Mouse (Mus musculus) neutrophil, adult 65 days (primary cell): Measurements from ENCODE around the gene Olfr497. TPM values are rescaled to one million over a fixed set of nuclear protein-coding genes. Genes with fewer than 3 reads are reported as not detected.

ENCODE experiments used
- total RNA-seq: library from RNA; stranded (reverse); gene quantifications from 2 replicates; pipeline ENCODE4 v1.2.4, GENCODE M21; 2023

The Olfr497 gene
- total RNA-seq, result not detected in 2 replicates

GRCm38 (mm10) chr7:108420121-108420520 lies at the start of gene Olfr497:
Olfr497 (plus strand) TSS chr7:108420421.

DNA sequence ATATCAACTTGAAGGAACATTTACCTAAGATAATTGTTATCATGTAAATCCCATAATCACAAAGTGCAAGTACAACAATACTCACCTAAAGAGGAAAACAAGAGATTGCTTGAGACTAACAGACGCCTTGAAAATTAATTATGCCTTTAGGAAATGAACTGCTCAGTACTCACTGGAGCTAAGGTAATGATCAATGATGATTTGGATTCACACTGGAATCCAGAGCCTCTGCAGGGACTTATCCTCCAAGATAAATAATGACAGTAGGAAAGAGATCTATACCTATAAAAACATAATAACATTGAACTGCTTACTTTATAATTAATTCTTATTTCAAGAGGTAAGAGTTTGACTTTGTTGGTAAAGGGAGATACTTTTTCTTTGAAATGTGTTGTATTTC lies 27.4 kb upstream of the Olfr497 start, which contains the start of gene Olfr495:
Gene Olfr495, plus strand, starts transcription at position 301 of the 400 bp plus-strand sequence.

GRCm38 (mm10) chr7:108465026-108465425 lies 44.8 kb downstream of the Olfr497 start, which contains the start of gene Olfr498:
Olfr498 (plus strand) TSS chr7:108465326.

Other genes starting within 250 kb of the Olfr497 start
- gene Olfr486, start 247.7 kb upstream of the Olfr497 start, total RNA-seq, result not detected in 2 replicates
- not detected in 2 replicates for gene Olfr487, start 205.8 kb upstream of the Olfr497 start, total RNA-seq
- gene Olfr488, start 162.1 kb upstream of the Olfr497 start, total RNA-seq, result not detected in 2 replicates
- gene Olfr490, start 131.5 kb upstream of the Olfr497 start, total RNA-seq, result not detected in 2 replicates
- not detected in 2 replicates for gene Olfr491, start 107.0 kb upstream of the Olfr497 start, total RNA-seq
- not detected in 2 replicates for gene Olfr492, start 96.7 kb upstream of the Olfr497 start, total RNA-seq
- not detected in 2 replicates for gene Olfr493, start 73.4 kb upstream of the Olfr497 start, total RNA-seq
- gene Olfr494, start 55.1 kb upstream of the Olfr497 start, total RNA-seq, result not detected in 2 replicates
- not detected in 2 replicates for gene Olfr495, start 27.3 kb upstream of the Olfr497 start, total RNA-seq
- gene Olfr498, start 44.9 kb downstream of the Olfr497 start, total RNA-seq, result not detected in 2 replicates
- not detected in 2 replicates for gene Olfr502, start 104.6 kb downstream of the Olfr497 start, total RNA-seq
- gene Olfr503, start 124.1 kb downstream of the Olfr497 start, total RNA-seq, result not detected in 2 replicates
- not detected in 2 replicates for gene Olfr504, start 145.4 kb downstream of the Olfr497 start, total RNA-seq
- gene Olfr506, start 190.4 kb downstream of the Olfr497 start, total RNA-seq, result not detected in 2 replicates
- not detected in 2 replicates for gene Olfr507, start 201.4 kb downstream of the Olfr497 start, total RNA-seq
- not detected in 2 replicates for gene Olfr508, start 209.6 kb downstream of the Olfr497 start, total RNA-seq
- gene Olfr509, start 231.5 kb downstream of the Olfr497 start, total RNA-seq, result not detected in 2 replicates
- gene Olfr510, start 246.0 kb downstream of the Olfr497 start, total RNA-seq, result not detected in 2 replicates